Mouse (Mus musculus): Measurements from ENCODE around the gene Olfr1152. TPM values are rescaled to one million over a fixed set of nuclear protein-coding genes. Genes with fewer than 3 reads are reported as not detected.

Olfr1152 gene
- not detected in 2 replicates for polyA plus RNA-seq (2015; fragmentation: Nextera tagmentation; extraction: Ambion mirVana)

- H3K27ac ChIP-seq: no peak within 1 kb of the TSS
- H3K9me3 ChIP-seq: no peaks in the 10 kb centered on the region
- H3K4me1 ChIP-seq (replicated peaks): no peaks in the 10 kb centered on the region
- H3K36me3 ChIP-seq: no peaks in the 10 kb centered on the region
- no peak within 1 kb of the TSS for H3K4me3 ChIP-seq (replicated peaks)
- H3K27me3 ChIP-seq: no peaks in the 10 kb centered on the region
- no peak for ATAC-seq
- H3K4me2 ChIP-seq (replicated peaks): no peak within 1 kb of the TSS
- no peak within 1 kb of the TSS for H3K9ac ChIP-seq (replicated peaks)
Measured at GRCm38 (mm10) chr2:87866192-87866591, at the start of gene Olfr1152. Olfr1152 (plus strand) TSS chr2:87866492.

- H3K36me3 ChIP-seq: no peaks in the 10 kb centered on the region
- H3K9me3 ChIP-seq: no peaks in the 10 kb centered on the region
- no peaks in the 10 kb centered on the region for H3K4me1 ChIP-seq (replicated peaks)
- H3K9ac ChIP-seq (replicated peaks): no peak within 1 kb of the TSS
- ATAC-seq: no peak
- no peak within 1 kb of the TSS for H3K27ac ChIP-seq
- no peak within 1 kb of the TSS for H3K4me2 ChIP-seq (replicated peaks)
- no peaks in the 10 kb centered on the region for H3K27me3 ChIP-seq
- 83% methylated on average over 1 of the region's 1 CpGs for WGBS
- H3K4me3 ChIP-seq (replicated peaks): no peak within 1 kb of the TSS
Measured at GRCm38 (mm10) chr2:87830233-87830632, 36.1 kb upstream of the Olfr1152 start, which contains the start of gene Olfr1148. Olfr1148 (plus strand) TSS chr2:87830533.

- Histone ChIP-seq H3K36me3 (no peaks in the 10 kb centered on the region), H3K27me3 (no peaks in the 10 kb centered on the region), H3K9ac (replicated peaks) (no peak within 1 kb of the TSS), H3K9me3 (no peaks in the 10 kb centered on the region), H3K4me3 (replicated peaks) (no peak within 1 kb of the TSS), H3K4me1 (replicated peaks) (no peaks in the 10 kb centered on the region), H3K27ac (no peak within 1 kb of the TSS), H3K4me2 (replicated peaks) (no peak within 1 kb of the TSS)
- WGBS: 86% methylated on average over 1 of the region's 1 CpGs
- no peak for ATAC-seq
Measured at GRCm38 (mm10) chr2:87843693-87844092, 22.6 kb upstream of the Olfr1152 start, which contains the start of gene Olfr1150-ps1. Olfr1150-ps1 (plus strand) TSS chr2:87843993.

- H3K9me3 ChIP-seq: no peaks in the 10 kb centered on the region
- H3K27ac ChIP-seq: no peak within 1 kb of the TSS
- H3K9ac ChIP-seq (replicated peaks): no peak within 1 kb of the TSS
- H3K4me3 ChIP-seq (replicated peaks): no peak within 1 kb of the TSS
- no peaks in the 10 kb centered on the region for H3K4me1 ChIP-seq (replicated peaks)
- no peak within 1 kb of the TSS for H3K4me2 ChIP-seq (replicated peaks)
- H3K36me3 ChIP-seq: no peaks in the 10 kb centered on the region
- WGBS: 87% methylated on average over 1 of the region's 1 CpGs
- no peaks in the 10 kb centered on the region for H3K27me3 ChIP-seq
- ATAC-seq: no peak
Measured at GRCm38 (mm10) chr2:87855562-87855961, 10.7 kb upstream of the Olfr1152 start, which contains the start of gene Olfr1151. Olfr1151 (plus strand) TSS chr2:87855862.

- H3K36me3 ChIP-seq: no peaks in the 10 kb centered on the region
- no peak within 1 kb of the TSS for H3K4me2 ChIP-seq (replicated peaks)
- WGBS: 75% methylated on average over 1 of the region's 1 CpGs
- no peaks in the 10 kb centered on the region for H3K27me3 ChIP-seq
- H3K9ac ChIP-seq (replicated peaks): no peak within 1 kb of the TSS
- no peaks in the 10 kb centered on the region for H3K4me1 ChIP-seq (replicated peaks)
- H3K4me3 ChIP-seq (replicated peaks): no peak within 1 kb of the TSS
- ATAC-seq: no peak
- no peak within 1 kb of the TSS for H3K27ac ChIP-seq
- H3K9me3 ChIP-seq: no peaks in the 10 kb centered on the region
Measured at GRCm38 (mm10) chr2:87894662-87895061, 28.4 kb downstream of the Olfr1152 start, which contains the start of gene Olfr1153. Olfr1153 (plus strand) TSS chr2:87894962.

GRCm38 (mm10) chr2:87905066-87905465, 38.8 kb downstream of the Olfr1152 start, which contains the start of gene Olfr1154:
Olfr1154 (minus strand) TSS chr2:87905166.
- no peaks in the 10 kb centered on the region for H3K27me3 ChIP-seq
- no peak within 1 kb of the TSS for H3K4me3 ChIP-seq (replicated peaks)
- H3K9ac ChIP-seq (replicated peaks): no peak within 1 kb of the TSS
- no peaks in the 10 kb centered on the region for H3K4me1 ChIP-seq (replicated peaks)
- H3K4me2 ChIP-seq (replicated peaks): no peak within 1 kb of the TSS
- 96% methylated on average over 1 of the region's 1 CpGs for WGBS
- H3K36me3 ChIP-seq: no peaks in the 10 kb centered on the region
- no peak within 1 kb of the TSS for H3K27ac ChIP-seq
- ATAC-seq: no peak
- H3K9me3 ChIP-seq: no peaks in the 10 kb centered on the region

Other genes starting within 250 kb of the Olfr1152 start
- not detected in 2 replicates for gene Olfr1131, start 239.4 kb upstream of the Olfr1152 start, polyA plus RNA-seq (2015; fragmentation: Nextera tagmentation; extraction: Ambion mirVana)
- gene Olfr1132, start 229.0 kb upstream of the Olfr1152 start, polyA plus RNA-seq (2015; fragmentation: Nextera tagmentation; extraction: Ambion mirVana): not detected in 2 replicates
- not detected in 2 replicates for gene Olfr1133, start 219.1 kb upstream of the Olfr1152 start, polyA plus RNA-seq (2015; fragmentation: Nextera tagmentation; extraction: Ambion mirVana)
- not detected in 2 replicates for gene Olfr1134, start 208.0 kb upstream of the Olfr1152 start, polyA plus RNA-seq (2015; fragmentation: Nextera tagmentation; extraction: Ambion mirVana)
- not detected in 2 replicates for gene Olfr1135, start 192.8 kb upstream of the Olfr1152 start, polyA plus RNA-seq (2015; fragmentation: Nextera tagmentation; extraction: Ambion mirVana)
- not detected in 2 replicates for gene Olfr1136, start 172.5 kb upstream of the Olfr1152 start, polyA plus RNA-seq (2015; fragmentation: Nextera tagmentation; extraction: Ambion mirVana)
- gene Olfr1137, start 153.3 kb upstream of the Olfr1152 start, polyA plus RNA-seq (2015; fragmentation: Nextera tagmentation; extraction: Ambion mirVana): not detected in 2 replicates
- gene Olfr1138, start 126.5 kb upstream of the Olfr1152 start, polyA plus RNA-seq (2015; fragmentation: Nextera tagmentation; extraction: Ambion mirVana): not detected in 2 replicates
- gene Olfr1140, start 122.7 kb upstream of the Olfr1152 start, polyA plus RNA-seq (2015; fragmentation: Nextera tagmentation; extraction: Ambion mirVana): not detected in 2 replicates
- not detected in 2 replicates for gene Olfr1141, start 112.5 kb upstream of the Olfr1152 start, polyA plus RNA-seq (2015; fragmentation: Nextera tagmentation; extraction: Ambion mirVana)
- gene Olfr152, start 87.0 kb upstream of the Olfr1152 start, polyA plus RNA-seq (2015; fragmentation: Nextera tagmentation; extraction: Ambion mirVana): not detected in 2 replicates
- gene Olfr1143, start 65.9 kb upstream of the Olfr1152 start, polyA plus RNA-seq (2015; fragmentation: Nextera tagmentation; extraction: Ambion mirVana): not detected in 2 replicates
- not detected in 2 replicates for gene Olfr1145, start 56.7 kb upstream of the Olfr1152 start, polyA plus RNA-seq (2015; fragmentation: Nextera tagmentation; extraction: Ambion mirVana)
- gene Olfr1148, start 36.0 kb upstream of the Olfr1152 start, polyA plus RNA-seq (2015; fragmentation: Nextera tagmentation; extraction: Ambion mirVana): not detected in 2 replicates
- gene Olfr1150-ps1, start 22.5 kb upstream of the Olfr1152 start, polyA plus RNA-seq (2015; fragmentation: Nextera tagmentation; extraction: Ambion mirVana): not detected in 2 replicates
- gene Olfr1151, start 10.6 kb upstream of the Olfr1152 start, polyA plus RNA-seq (2015; fragmentation: Nextera tagmentation; extraction: Ambion mirVana): not detected in 2 replicates
- not detected in 2 replicates for gene Olfr1153, start 28.5 kb downstream of the Olfr1152 start, polyA plus RNA-seq (2015; fragmentation: Nextera tagmentation; extraction: Ambion mirVana)
- gene Olfr1154, start 38.7 kb downstream of the Olfr1152 start, polyA plus RNA-seq (2015; fragmentation: Nextera tagmentation; extraction: Ambion mirVana): not detected in 2 replicates
- not detected in 2 replicates for gene Olfr1155, start 78.6 kb downstream of the Olfr1152 start, polyA plus RNA-seq (2015; fragmentation: Nextera tagmentation; extraction: Ambion mirVana)
- not detected in 2 replicates for gene Olfr1156, start 86.6 kb downstream of the Olfr1152 start, polyA plus RNA-seq (2015; fragmentation: Nextera tagmentation; extraction: Ambion mirVana)
- not detected in 2 replicates for gene Olfr1157, start 101.8 kb downstream of the Olfr1152 start, polyA plus RNA-seq (2015; fragmentation: Nextera tagmentation; extraction: Ambion mirVana)
- not detected in 2 replicates for gene Olfr74, start 108.2 kb downstream of the Olfr1152 start, polyA plus RNA-seq (2015; fragmentation: Nextera tagmentation; extraction: Ambion mirVana)
- gene Olfr1158, start 123.6 kb downstream of the Olfr1152 start, polyA plus RNA-seq (2015; fragmentation: Nextera tagmentation; extraction: Ambion mirVana): not detected in 2 replicates
- not detected in 2 replicates for gene Olfr1160, start 141.8 kb downstream of the Olfr1152 start, polyA plus RNA-seq (2015; fragmentation: Nextera tagmentation; extraction: Ambion mirVana)
- gene Olfr1161, start 156.3 kb downstream of the Olfr1152 start, polyA plus RNA-seq (2015; fragmentation: Nextera tagmentation; extraction: Ambion mirVana): not detected in 2 replicates
- gene Olfr73, start 171.2 kb downstream of the Olfr1152 start, polyA plus RNA-seq (2015; fragmentation: Nextera tagmentation; extraction: Ambion mirVana): not detected in 2 replicates
- not detected in 2 replicates for gene Olfr1162, start 184.6 kb downstream of the Olfr1152 start, polyA plus RNA-seq (2015; fragmentation: Nextera tagmentation; extraction: Ambion mirVana)
- not detected in 2 replicates for gene Olfr1163, start 205.3 kb downstream of the Olfr1152 start, polyA plus RNA-seq (2015; fragmentation: Nextera tagmentation; extraction: Ambion mirVana)
- gene Olfr1164, start 227.5 kb downstream of the Olfr1152 start, polyA plus RNA-seq (2015; fragmentation: Nextera tagmentation; extraction: Ambion mirVana): not detected in 2 replicates